Mouse (Mus musculus): ENCODE measurements around the gene Fth1.

Fth1 gene

DNA sequence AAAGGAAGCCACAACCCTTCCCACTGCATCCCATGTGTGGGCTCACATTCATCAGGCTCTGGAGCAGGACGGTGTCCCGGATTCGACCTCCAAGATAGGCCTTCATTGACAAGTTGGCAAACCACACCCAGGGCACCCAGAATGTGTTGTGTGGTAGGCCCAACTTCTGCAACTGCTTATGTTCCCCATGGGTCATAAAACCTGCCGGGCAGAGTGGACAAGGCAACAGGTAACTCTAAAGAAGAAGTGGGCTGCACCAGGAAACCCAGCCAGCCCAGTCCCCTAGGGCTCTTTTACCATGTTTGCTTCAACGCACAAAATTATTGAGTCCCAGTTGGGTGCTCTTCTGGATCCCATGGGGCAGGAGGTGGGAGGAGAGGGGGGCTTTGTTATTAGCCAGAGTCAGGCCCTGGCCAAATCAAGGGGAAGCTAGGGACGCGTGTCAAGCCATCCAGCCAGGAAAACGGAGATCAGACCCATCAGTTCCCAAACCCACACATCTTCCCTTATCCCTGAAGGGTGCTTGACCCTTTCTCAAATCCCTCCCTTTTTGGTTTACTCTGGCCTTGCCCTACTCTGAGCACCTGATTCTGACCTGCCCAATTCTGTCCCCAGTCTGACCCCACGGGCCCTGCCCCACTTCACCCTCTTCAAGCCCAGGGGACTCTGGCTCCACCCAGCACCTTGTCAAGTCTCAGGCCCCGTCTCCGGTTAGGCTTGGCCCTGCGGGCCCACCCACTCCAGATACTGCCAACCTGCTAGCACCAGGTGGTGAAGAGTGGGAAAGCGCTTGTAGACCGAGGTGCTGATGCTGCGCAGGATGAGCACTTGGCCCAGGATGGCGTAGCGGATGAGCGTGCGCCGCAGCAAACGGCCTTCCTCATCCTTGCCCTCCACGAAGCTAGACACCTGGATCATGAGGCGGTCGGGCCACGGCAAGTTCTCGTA is 11.9 kb downstream of the Fth1 start:
- no peak for DNase-seq (ENCODE audit: low read depth, low spot score)

DNA sequence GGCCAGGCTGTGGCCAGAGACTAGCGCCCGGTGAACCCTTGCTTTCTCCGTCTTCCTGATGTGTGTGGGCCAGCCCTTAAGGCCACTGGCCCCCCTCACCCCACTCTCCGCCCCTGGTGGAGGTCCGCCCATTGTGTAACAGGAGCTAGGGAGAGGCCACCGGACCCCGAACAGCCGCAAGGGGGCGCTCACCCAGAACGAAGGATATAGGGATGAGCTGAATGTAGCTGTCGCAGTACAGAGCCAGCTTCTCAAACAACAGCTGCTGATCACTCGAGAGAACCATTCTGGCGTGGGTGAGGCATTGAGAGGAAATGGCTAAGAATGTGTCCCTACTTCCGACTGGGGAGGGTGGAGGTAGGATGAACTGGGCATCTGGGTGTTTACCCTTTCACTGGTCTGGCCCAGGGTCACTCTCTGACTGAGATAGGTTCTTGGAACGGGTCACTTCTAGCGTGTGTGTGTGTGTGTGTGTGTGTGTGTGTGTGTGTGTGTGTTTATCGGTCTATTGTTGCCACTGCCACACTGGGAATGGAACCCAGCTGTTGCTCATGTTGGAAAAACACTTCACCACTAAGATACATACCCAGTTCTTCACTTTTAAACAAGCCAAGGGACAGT is 12.7 kb downstream of the Fth1 start:
- peak; percentile 90 for DNase-seq (ENCODE audit: low read depth, low spot score)

DNA sequence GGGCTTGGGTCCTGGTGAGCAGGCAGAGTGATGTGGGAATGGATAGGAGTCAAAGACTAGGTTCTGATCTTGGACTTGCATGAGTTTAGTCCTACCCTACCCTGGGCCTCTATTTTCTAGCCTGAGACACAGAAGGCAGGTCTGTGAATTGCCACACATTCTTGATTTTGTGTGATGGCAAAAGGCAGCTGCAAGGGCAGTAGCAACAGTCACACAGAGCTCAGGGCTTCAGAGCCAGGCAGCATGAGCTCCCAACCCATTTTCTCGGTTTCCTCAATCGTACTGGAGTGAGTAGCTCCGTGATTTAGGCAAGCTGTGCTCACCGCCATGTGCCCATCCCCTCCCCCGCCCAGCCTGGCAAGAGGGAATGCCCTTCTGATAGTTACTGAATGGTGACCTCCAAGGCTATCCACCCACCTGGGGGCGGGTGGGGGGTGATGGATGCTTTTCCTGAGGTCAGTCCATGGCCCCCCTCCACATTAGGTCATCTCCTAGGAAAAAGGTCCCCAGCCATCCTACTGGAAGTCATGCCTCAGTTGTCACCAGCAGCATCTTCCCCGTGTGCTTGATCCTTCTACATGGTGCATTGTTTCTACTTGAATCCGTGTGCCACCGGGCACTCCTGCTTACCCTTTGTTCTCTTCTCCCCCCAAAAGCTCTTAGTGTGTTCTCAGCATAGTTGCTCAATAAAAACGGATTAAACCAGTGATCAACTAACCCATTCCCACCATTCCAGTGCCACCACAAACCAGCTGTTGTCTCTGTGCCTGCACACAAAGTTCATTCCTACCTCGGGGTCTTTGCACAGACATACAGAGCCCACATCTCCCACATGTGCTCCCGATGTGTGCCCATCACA is 17.0 kb downstream of the Fth1 start:
- DNase-seq (ENCODE audit: low read depth, low spot score), result no peak

DNA sequence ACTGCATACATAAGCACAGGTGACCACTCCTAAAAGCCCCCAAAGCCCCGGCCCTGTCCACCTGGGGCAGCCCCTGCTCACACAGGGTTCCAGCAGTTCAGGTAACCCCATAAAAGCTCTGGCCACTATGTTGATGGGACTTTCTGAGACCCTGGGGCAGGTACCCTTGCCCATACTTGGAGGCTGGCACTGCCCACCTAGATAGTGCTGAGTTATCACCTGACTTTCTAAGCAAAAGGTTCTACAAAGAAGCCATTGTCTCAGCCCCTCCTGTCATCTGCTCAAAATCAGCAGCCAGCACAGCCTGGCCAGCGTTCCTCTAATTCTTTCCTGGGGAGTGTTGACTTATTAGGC is 17.6 kb downstream of the Fth1 start:
- DNase-seq (ENCODE audit: low read depth, low spot score), result no peak

DNA sequence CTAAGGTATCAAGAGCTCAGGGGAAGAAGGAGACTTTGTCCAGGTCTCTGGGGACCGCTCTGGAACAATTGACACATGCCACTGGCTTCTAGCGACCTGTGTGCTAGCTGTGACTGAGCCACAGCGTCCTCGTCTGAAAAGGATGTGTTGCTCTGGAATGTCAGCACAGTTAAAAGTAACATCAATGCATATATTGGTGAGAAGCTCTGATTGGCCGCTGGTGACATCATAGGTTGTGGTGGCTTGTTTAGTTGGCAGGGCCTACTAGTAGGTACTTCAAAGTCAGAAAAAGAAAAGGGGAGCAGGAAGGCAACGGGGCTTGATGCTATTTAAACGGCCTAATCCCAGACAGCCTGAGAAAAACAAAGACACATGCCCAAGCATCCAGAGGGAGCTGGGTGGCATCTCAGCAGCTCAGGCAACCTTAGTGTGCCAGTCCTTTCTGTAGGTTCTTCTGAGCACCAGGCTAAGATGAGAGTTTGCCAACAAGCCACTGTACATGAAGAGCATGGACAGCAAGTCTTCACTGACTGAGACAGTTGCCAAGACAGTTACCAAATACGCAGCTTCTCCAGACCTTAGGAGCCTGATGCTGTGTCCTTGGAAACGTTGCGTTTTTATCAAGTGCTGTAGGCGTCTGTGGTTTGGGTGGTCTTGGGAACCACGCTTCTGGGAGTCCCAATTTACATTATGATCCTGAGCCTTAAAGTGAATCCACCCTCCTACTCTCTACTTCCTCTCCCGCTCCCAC is 18.5 kb downstream of the Fth1 start:
- no peak for DNase-seq (ENCODE audit: low read depth, low spot score)

DNA sequence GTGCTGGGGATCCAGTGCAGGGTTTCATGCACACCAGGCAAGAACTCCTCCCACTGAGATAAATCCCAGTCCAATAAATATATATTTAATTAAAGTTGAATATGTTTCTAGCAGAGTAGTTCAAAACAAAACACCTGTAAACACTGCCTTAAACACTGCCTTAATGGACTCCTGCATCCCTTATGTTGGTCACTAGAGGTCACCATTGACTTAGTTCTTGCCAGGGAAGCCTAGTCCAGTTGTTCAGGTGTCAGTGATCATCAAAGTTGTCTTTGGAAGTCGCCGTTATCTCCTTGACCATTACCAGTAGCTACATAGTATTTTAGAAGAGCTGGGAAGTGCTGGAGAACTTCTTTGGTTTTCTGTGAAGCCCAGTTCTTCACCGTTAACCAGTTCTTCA is 19.9 kb downstream of the Fth1 start:
- DNase-seq (ENCODE audit: low read depth, low spot score), result no peak

DNA sequence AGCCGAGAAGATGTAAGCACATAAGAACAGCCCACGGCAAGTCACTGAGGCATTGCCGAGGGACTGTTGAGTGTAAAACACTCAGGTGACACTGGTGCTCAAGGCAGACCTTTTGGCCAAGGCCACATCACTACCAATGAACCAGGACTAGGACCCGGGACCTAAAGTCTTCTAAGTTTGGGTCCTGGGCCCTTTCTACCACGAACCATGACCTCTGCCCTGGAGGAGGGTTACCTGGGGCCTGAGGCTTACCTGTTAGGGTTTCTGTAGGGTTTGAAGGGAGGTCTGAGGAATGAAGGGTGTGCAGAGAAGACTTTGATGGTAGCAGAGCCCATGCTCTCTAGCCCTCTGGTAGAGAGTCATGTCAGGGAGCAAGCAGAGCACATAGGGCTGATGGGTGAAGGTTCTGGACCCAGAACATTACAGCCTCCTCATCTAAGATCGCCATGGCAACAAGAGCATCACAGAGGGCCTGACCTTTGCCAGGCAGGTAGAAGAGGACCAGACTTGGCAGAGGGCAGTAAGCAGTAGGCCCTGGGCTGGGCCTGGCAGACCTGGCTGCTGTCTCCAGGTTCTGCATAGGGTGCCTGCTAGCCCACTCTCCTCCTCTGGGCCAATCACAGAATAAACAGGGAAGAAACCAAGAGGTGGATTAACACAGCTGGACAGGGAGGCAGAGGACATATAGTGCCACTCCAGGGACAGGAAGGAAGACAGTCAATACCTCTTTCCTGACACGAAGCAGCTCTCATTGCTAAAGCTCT is 21.0 kb downstream of the Fth1 start, which contains the start of the genes Best1 and Rab3il1:
Gene Best1, minus strand, starts transcription at position 428 of the 764 bp plus-strand sequence.
Gene Rab3il1, plus strand, starts transcription at position 464 of the 764 bp plus-strand sequence.
- no peak for DNase-seq (ENCODE audit: low read depth, low spot score)

DNA sequence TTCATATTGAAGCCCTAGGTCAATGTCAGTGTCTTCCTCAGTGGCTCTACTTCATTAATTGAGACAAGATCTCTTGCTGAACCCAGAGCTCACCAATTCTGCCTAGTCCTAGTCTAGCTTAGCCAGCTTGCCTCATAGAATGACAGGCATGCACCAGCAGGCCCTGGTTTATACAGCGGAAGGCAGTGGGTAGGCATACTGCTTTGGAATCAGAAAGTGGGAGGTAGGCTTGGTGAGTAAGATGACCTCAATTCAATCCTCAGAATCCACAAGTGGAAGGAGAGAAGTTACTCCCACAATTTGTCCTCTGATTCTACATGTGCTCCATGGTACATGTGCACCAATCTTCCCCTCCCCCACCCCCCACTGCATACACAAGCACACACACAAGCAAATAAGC is 23.3 kb downstream of the Fth1 start:
- DNase-seq (ENCODE audit: low read depth, low spot score), result no peak

DNA sequence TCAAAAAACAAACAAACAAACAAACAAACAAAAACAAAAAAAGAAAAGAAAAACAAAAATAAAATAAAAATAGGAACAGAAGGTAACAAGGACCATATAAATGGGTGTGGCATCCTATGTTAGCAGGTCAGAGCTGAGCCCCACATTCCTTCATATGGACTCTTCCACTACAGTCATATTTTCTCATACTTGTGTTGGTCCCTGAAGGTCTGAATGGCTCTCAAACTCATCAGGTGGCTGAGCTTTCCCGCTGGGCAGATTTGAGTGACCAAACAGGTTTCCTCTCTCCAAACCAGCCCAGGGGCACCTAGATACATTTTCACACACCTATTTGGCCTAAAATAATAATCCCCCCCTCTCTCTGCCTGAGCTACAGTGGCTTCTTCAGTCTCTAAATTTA is 31.0 kb downstream of the Fth1 start:
- no peak for DNase-seq (ENCODE audit: low read depth, low spot score)

DNA sequence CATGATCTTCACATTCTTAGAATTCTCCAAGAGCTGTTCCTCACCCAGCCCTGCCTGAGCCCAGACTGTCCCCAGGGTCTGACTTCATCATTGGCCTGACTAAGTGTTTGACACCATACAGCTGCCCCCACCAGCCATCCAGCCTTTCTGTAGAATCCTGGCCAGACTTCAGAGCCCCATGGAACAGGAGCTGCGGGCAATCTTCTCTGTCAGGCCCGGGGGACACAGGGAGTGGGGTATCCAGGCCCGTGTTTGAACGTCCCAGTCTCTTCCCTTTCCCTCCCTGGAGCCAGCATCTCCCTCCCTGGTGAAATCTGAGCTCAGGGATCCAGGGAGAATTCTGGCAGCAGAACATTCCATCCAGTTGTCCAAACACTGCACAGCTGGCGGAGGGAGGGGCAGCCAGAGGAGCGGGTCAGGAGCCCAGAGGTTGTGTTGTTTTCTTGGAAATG is 32.5 kb downstream of the Fth1 start:
- DNase-seq (ENCODE audit: low read depth, low spot score), result peak; percentile 74

DNA sequence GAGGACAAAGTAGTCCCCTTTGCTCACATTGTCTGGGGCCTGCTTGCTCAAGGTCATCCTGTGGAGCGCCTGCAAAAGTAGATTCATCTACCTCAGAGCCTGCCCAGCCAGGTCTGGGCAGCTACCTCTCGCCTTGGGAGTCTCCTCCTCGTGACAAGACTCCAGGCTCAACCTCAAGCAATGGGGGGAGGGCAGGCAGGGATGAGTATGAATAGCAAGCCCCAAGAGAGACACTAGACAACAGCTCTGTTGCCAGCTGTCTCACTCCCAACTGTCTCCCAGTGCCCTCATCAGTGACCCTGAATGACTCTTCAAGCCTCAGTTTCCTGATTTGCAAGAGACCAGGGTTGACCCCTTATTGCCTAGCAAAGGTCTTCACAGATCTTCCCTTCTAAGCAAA is 33.0 kb downstream of the Fth1 start:
- DNase-seq (ENCODE audit: low read depth, low spot score), result no peak

DNA sequence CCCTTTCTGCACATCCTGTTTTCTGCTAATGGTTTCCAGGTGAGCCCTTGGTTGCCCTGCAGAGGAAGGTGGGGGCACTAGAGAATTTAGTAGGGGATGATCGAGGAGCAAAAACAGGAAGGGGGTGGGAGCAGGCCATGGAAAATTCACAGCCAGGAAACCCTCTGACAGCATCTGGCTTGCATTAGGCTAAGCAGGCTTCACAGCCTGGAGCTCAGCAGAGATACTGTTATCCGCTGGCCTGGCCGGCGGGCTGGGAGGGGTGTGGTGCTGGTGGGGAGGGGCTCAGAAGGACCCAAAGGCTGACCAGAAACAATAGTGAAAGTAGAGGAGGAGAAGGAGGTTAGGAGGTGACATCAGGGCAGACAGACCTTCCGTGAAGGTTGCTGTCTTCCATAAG is 33.5 kb downstream of the Fth1 start:
- peak; percentile 90 for DNase-seq (ENCODE audit: low read depth, low spot score)

DNA sequence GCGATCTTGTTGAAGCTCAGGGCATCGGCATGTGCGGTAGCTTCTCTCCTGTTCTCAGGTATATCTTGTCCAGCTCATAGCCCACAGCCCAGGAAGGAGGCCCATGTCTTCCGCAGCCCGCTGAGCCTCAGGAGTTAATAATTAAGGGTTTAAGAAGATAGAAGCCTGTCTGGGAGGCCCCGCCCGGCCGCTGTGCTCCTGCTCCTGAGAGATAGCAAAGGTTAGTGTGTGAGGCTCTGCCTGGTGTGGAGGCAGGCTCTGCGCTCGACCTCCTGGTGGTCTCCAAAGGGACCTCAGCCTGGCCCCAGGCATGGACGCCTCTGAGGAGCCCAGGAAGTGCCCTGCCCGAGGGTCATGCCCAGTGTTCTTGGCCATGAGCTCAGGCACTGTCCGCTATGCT is 34.4 kb downstream of the Fth1 start:
- DNase-seq (ENCODE audit: low read depth, low spot score), result no peak

DNA sequence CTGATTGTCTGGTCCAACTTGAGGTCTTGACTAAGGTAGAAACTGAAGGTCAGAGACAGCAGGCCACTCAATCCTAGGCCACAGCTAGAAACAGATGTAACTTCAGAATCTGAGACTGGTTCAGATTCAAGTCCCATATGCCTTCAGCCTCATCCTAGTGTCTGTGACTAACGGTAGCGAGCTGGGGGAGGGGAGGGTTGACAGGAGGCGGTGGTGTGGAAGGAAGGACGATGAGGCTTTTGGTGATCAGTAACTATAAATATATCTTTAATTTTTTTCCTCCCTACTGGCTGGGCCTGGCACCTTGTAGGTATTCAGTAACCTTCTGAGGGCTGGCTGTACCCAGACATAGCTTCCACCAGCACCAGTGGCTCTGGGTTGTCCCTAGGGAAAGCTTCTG is 35.0 kb downstream of the Fth1 start:
- DNase-seq (ENCODE audit: low read depth, low spot score), result no peak

DNA sequence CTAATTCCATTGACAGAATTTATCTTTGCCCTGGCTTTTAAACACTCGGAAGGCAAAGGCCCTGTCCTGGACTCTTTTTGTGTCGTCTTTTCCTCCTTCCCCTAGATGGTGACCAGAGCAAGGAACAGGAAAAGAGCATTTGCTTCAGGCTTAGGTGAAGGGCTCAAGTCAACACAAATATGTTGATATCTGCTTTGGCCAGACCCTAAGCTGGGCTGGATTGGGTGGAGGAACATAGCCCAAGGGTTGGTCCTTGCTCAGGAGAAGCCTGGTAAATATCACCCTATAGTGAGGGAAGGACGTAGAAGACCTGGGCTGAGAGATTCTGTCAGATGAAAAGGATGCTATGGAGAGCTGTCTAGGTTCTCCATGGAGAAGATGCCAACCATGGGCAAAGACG is 35.8 kb downstream of the Fth1 start:
- no peak for DNase-seq (ENCODE audit: low read depth, low spot score)

DNA sequence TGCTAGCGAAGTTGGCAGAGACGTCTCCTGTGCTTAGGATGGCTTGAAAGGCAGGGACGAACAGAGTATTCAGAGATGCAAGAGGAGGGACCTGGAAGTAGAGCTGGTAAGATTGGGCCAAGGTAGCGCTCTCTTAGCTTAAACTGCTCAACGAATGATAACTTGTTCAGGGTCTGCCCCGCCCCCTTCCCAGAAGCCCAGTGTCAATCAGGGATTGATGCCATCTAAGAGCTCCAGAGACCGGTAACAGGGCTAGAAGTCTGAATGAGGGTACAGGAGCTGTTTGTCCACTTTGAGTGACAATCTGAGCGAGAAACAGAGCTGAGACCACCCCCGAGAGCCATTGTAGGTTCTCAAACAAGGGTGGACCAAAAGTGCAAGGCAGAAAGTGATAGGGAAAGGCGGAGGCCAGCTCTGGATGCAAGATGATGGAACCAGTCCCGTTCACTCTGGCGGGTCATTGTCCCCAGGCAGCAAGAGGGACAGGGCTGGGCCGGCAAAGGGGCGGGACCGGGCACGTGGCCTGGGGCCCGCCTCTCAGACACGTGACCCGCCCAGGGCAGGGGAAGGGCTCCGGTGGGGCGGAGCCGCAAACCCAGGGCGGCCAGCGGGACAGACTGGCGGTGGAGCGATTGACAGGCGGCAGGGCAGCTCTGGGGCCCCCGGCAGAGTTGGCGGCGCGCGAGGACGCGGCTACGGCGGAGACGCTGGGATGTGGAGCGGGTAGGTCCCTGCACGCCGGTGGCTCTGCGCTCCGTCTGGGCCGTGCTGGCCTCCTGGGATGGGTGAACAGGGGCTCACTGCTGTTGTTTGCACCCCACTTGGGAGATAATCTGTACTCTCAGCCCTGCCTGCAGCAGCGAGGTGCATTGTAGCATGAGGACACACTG is 37.5 kb downstream of the Fth1 start:
- peak; percentile 76 for DNase-seq (ENCODE audit: low read depth, low spot score)

DNA sequence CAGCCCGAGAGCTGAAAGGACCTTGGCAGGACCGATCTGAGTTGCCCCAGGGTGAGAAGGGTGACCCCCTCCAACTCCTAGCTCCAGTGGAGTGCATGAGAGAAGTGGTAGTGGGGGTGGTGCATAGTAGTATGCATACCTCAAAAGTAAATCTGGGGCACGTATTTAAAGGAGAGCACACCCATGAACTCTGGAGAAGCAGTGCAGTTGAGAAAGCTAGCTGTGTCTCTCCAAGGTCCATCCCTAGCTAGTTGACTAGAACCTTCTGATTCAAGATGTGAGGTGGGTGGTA is 38.1 kb downstream of the Fth1 start:
- DNase-seq (ENCODE audit: low read depth, low spot score), result no peak

DNA sequence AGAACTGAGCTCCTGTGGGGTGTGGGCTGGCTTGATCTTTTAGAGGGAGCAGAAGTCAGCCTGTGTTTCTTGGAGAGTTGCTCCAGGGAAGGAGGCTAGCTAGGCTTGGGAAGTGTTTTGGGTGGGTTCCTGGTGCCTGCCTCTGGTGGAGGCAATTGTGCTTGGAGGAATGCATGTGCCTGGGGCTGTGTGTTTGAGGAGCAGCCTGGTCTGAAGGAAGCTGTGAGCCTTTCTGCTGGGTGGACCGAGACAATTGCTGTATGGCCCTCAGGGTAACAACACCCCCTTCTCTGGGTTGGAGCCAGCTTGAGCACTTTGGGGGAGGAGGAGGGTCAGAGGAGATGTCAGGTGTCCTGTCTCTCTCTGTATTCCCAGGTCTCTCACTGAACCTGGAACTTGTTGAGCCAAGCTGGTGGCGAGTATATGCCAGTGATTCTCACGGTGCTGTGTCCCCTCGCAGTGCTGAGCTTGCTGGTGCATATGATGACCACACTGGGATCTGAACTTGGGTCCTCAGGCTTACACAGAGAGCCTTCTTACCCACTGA is 38.9 kb downstream of the Fth1 start:
- no peak for DNase-seq (ENCODE audit: low read depth, low spot score)

DNA sequence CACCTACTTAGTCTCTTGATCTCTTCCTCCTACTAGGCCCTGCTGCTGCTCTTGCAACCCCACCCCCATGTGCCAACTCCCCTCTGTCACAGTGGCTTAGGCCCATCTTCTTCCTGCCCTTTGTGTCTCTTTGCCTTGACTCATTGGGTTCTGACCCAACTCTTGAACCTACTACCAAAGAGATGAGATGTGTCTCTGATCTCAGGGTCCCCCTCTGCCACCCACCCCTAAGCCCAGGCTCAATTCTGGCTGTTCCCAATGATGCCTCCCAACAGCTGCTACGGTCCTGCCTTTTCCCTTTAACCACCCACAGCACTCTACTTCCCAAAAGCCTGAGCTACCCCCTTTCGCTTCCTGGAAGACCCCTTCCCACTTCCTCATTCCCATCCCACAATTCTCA is 41.6 kb downstream of the Fth1 start:
- DNase-seq (ENCODE audit: low read depth, low spot score), result no peak

Data from forelimb bud, embryonic 11.5 days (tissue).